Mouse (Mus musculus): ENCODE measurements around the gene Tjp3.

- TF ChIP-seq CTCF (IDR thresholded peaks at IDR 0.05; ENCODE audit: extremely low read depth, insufficient read depth, insufficient read length, insufficient replicate concordance) (no peak), POLR2A (IDR thresholded peaks at IDR 0.05; ENCODE audit: low read depth, low read length) (no peak)
Measured at GRCm38 (mm10) chr10:81259225-81259884, 32.0 kb downstream of the Tjp3 start.

Data from spleen, adult 2 months (tissue).